Mouse (Mus musculus) kidney, postnatal 0 days (tissue): ENCODE results near the gene Tmem222. TPM values are rescaled to one million over a fixed set of nuclear protein-coding genes. Genes with fewer than 3 reads are reported as not detected.

Experiments
- ATAC-seq: fragments of 200-750 bp; cut with Nextera tagmentation; replicated peaks from 2 replicates; pipeline ENCODE4 v1.8.0; 2017; ENCODE audit warnings: low read depth, moderate number of reproducible peaks, moderate TSS enrichment, moderate library complexity; ENCODE audit not compliant: low FRiP score
- DNase-seq: peaks from one replicate; pipeline ENCODE4 v3.0.0-alpha.2; 2016; ENCODE audit warnings: low spot score
- H3K27ac ChIP-seq: fragments of 300-500 bp; sonication (generic); 2 replicates; pipeline ENCODE4 v1.5.1; 2014; ENCODE audit warnings: mild to moderate bottlenecking
- H3K27me3 ChIP-seq: fragments of 300-500 bp; sonication (generic); 2 replicates; pipeline ENCODE4 v1.6.1; 2014; ENCODE audit warnings: low read length, mixed read lengths; ENCODE audit not compliant: insufficient read depth
- H3K36me3 ChIP-seq: fragments of 300-500 bp; sonication (generic); 2 replicates; pipeline ENCODE4 v1.6.1; 2014; ENCODE audit warnings: low read length, mixed read lengths; ENCODE audit not compliant: insufficient read depth
- H3K4me1 ChIP-seq: fragments of 300-500 bp; sonication (generic); replicated peaks from 2 replicates; pipeline ENCODE4 v1.6.1; 2014; ENCODE audit warnings: antibody characterized with exemption, low read length, mixed read lengths; ENCODE audit not compliant: insufficient read depth
- H3K4me2 ChIP-seq: fragments of 300-500 bp; sonication (generic); 2 replicates; pipeline ENCODE4 v1.6.1; 2014; ENCODE audit warnings: mild to moderate bottlenecking, low read length, moderate library complexity, mixed read lengths
- H3K4me3 ChIP-seq: fragments of 300-500 bp; sonication (generic); replicated peaks from 2 replicates; pipeline ENCODE4 v1.5.1; 2014; ENCODE audit warnings: low read depth, low read length
- H3K9ac ChIP-seq: fragments of 300-500 bp; sonication (generic); 2 replicates; pipeline ENCODE4 v1.6.1; 2014; ENCODE audit warnings: low read depth, low read length
- H3K9me3 ChIP-seq: fragments of 300-500 bp; sonication (generic); replicated peaks from 2 replicates; pipeline ENCODE4 v1.6.1; 2016; ENCODE audit warnings: low read length, inconsistent platforms, mixed read lengths
- CTCF ChIP-seq: IDR thresholded peaks from 2 replicates; pipeline ENCODE4 v1.5.1; 2016; ENCODE audit warnings: antibody characterized with exemption, low read depth, mild to moderate bottlenecking, moderate library complexity
- WGBS: fragments of 180-500 bp; shearing (Covaris S2); extraction: QIAGEN DNeasy Blood & Tissue Kit; methylation state at CpG from one replicate; pipeline ENCODE4 v1.1.7; 2014; 5-methylcytosine and 5-hydroxymethylcytosine counted together
- polyA plus RNA-seq: library from polyadenylated mRNA; unstranded; fragments of >200 nt; fragmentation: Nextera tagmentation; extraction: Ambion mirVana; gene quantifications from 2 replicates; pipeline ENCODE4 v1.2.1, GENCODE M21; 2015

Gene Tmem222
- polyA plus RNA-seq, 1 experiment from 2014 or later, result 74.5 TPM

- DNase-seq (peak; percentile 19), ATAC-seq (no peak)
- 51% methylated on average over 12 of the region's 12 CpGs for WGBS
- Histone ChIP-seq H3K9me3 (no peaks in the 10 kb centered on the region), H3K36me3 (peaks cover 19% of the 10 kb centered on the region), H3K4me1 (no peaks in the 10 kb centered on the region), H3K27ac (no peak overlapping the region), H3K27me3 (no peaks in the 10 kb centered on the region), H3K4me3 (no peak overlapping the region), H3K9ac (no peak overlapping the region), H3K4me2 (no peak overlapping the region)
- no peak for TF ChIP-seq CTCF
These were observed 21.1 kb upstream of the Tmem222 start for GRCm38 (mm10) chr4:133298516-133299365.

- no peak overlapping the region for H3K4me3 ChIP-seq
- H3K4me1 ChIP-seq, result 0 out of 2 replicates have a peak, but pooled peaks cover 4% of the 10 kb centered on the region
- no peaks in the 10 kb centered on the region for H3K27me3 ChIP-seq
- no peak overlapping the region for H3K27ac ChIP-seq
- no peaks in the 10 kb centered on the region for H3K9me3 ChIP-seq
- WGBS, result 3% methylated on average over 5 of the region's 5 CpGs
- peaks cover 19% of the 10 kb centered on the region for H3K36me3 ChIP-seq
- DNase-seq (peak; percentile 87), ATAC-seq (0 out of 2 replicates have a peak, but pooled peaks have one; percentile 14)
- no peak overlapping the region for H3K9ac ChIP-seq
- H3K4me2 ChIP-seq, result no peak overlapping the region
- peak; percentile 91 for TF ChIP-seq CTCF
These were observed 20.2 kb upstream of the Tmem222 start for GRCm38 (mm10) chr4:133297801-133298238.

- H3K4me2 ChIP-seq, result no peak overlapping the region
These were observed 19.8 kb upstream of the Tmem222 start for GRCm38 (mm10) chr4:133297360-133297759.

GRCm38 (mm10) chr4:133294084-133294483 lies 16.5 kb upstream of the Tmem222 start:
- Histone ChIP-seq H3K4me3 (no peak overlapping the region), H3K9ac (0 out of 2 replicates have a peak overlapping the region, but pooled peaks have one; percentile 5), H3K27ac (0 out of 2 replicates have a peak overlapping the region, but pooled peaks have one; percentile 76), H3K36me3 (no peaks in the 10 kb centered on the region), H3K4me1 (0 out of 2 replicates have a peak, but pooled peaks cover 4% of the 10 kb centered on the region), H3K27me3 (no peaks in the 10 kb centered on the region), H3K9me3 (no peaks in the 10 kb centered on the region), H3K4me2 (no peak overlapping the region)
- no peak; the same call in 1 of the 2 replicates for ATAC-seq
- peak; percentile 27 for DNase-seq
- TF ChIP-seq CTCF, result no peak
- WGBS, result 40% methylated on average over 11 of the region's 11 CpGs

More at GRCm38 (mm10) chr4:133297360-133297759, 19.8 kb upstream of the Tmem222 start:
- H3K9me3 ChIP-seq, result no peaks in the 10 kb centered on the region
- ATAC-seq (no peak), DNase-seq (no peak)
- 66% methylated on average over 10 of the region's 10 CpGs for WGBS
- peaks cover 19% of the 10 kb centered on the region for H3K36me3 ChIP-seq
- TF ChIP-seq CTCF, result no peak
- H3K4me3 ChIP-seq, result no peak overlapping the region
- H3K9ac ChIP-seq, result no peak overlapping the region
- 0 out of 2 replicates have a peak, but pooled peaks cover 4% of the 10 kb centered on the region for H3K4me1 ChIP-seq
- no peaks in the 10 kb centered on the region for H3K27me3 ChIP-seq
- H3K27ac ChIP-seq, result no peak overlapping the region

GRCm38 (mm10) chr4:133292901-133293843 lies 15.6 kb upstream of the Tmem222 start:
- H3K27me3 ChIP-seq, result no peaks in the 10 kb centered on the region
- peak overlapping the region; percentile 42; the same call in 1 of the 2 replicates for H3K9ac ChIP-seq
- H3K4me2 ChIP-seq, result peak overlapping the region; percentile 16
- WGBS, result 32% methylated on average over 24 of the region's 24 CpGs
- no peak overlapping the region for H3K4me3 ChIP-seq
- H3K9me3 ChIP-seq, result no peaks in the 10 kb centered on the region
- ATAC-seq, result peak; percentile 65
- TF ChIP-seq CTCF, result no peak
- no peaks in the 10 kb centered on the region for H3K36me3 ChIP-seq
- DNase-seq, result peak; percentile 75
- 0 out of 2 replicates have a peak, but pooled peaks cover 4% of the 10 kb centered on the region for H3K4me1 ChIP-seq
- peak overlapping the region; percentile 76 for H3K27ac ChIP-seq
